Mouse (Mus musculus) liver, adult 2 months (tissue): ENCODE results near the gene Zeb2.

Experiments used
- CTCF ChIP-seq: fragments of 200-500 bp; IDR thresholded peaks from 2 replicates; pipeline ENCODE4 v1.5.1; 2011; ENCODE audit warnings: low read depth, low read length, control low read depth
- POLR2A ChIP-seq: fragments of 200-500 bp; IDR thresholded peaks from 2 replicates; pipeline ENCODE4 v1.6.1; 2011; ENCODE audit warnings: low read length, control low read depth; ENCODE audit not compliant: insufficient read depth; ENCODE audit errors: extremely low read depth

DNA sequence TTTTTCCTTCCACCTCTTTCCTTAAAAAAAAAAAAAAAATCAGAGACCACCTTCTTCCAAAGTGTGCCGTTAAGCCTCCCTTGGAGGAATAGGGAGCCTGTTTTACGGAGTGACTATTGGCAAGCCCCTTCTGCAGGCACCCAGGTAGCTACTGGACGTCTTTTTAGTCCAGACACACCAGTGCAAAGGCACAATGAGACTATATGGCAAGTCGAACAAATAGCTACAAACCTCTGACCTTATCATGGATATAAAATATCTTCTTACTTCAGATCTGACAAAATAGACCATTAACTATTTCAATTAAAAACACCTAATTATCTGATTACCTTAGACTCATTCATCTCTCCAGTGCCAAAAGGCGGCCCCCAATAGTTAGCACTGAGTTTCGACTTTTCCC lies 2.0 kb downstream of the Zeb2 start:
- TF ChIP-seq CTCF (no peak), POLR2A (no peak)
